Mouse (Mus musculus): ENCODE data around the gene Rtn4. TPM values are rescaled to one million over a fixed set of nuclear protein-coding genes. Genes with fewer than 3 reads are reported as not detected.
"Not testable (repeated sequence)": the region's sequence is repeated elsewhere in the genome, so short reads cannot be mapped to it uniquely, and the experiment has no call there.

The Rtn4 gene
- total RNA-seq (2021): 100 to 1,000 TPM; 607 to 620 TPM

DNA sequence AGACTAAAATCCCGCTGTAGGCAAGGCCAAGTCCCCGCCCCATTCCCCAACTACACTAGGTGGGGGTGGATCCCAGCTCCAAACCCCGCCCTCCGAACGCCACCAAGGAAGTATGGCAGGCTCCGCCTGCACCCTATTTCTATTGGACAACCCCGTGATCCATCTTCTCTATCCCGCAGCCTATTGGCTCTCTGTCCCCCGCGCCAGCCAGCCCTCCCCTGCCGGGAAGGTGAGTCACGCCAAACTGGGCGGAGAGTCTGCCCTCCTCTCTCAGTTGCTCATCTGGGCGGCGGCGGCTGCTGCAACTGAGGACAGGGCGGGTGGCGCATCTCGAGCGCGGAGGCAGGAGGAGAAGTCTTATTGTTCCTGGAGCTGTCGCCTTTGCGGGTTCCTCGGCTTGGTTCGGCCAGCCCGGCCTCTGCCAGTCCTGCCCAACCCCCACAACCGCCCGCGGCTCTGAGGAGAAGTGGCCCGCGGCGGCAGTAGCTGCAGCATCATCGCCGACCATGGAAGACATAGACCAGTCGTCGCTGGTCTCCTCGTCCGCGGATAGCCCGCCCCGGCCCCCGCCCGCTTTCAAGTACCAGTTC lies at the start of gene Rtn4:
TSS of gene Rtn4 (plus strand) at position 265 of the 590 bp plus-strand sequence.
- intact Hi-C loops (cut with DNase I): loop anchor here (5.0 kb wide), 1 partner anchor 145 kb away; the partner anchor contains the start of genes Clhc1 and Rps27a

DNA sequence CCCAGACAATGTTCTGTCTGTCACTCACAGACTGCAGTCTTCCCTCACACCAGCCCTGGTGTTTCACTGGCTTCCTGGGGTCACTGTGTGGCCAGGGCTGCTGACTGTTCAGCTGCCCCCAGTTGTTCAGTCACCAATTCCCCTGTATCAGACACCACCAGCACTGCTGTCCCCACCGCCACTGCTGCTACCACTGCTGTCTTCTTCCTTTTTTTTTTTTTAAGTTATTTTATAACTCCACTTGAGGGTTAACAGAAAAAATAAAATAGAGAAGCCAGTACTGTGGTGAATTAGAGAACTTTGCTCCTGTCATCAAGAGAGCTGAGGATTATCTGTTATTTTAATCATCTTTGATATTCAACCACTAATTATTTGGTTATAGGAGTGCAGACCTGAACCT lies 48.3 kb upstream of the Rtn4 start:
- intact Hi-C loops (cut with DNase I): no loop called here
- no peak for DNase-seq

More for the DNA sequence above, at the start of gene Rtn4:
- DNase-seq: peak; percentile 98

- no peak for DNase-seq
- intact Hi-C loops (cut with DNase I): no loop called here
Observed at GRCm38 (mm10) chr11:29645411-29646066, 47.2 kb upstream of the Rtn4 start.

- intact Hi-C loops (cut with DNase I): no loop called here
- DNase-seq: no peak
Observed at GRCm38 (mm10) chr11:29647568-29648319, 45.0 kb upstream of the Rtn4 start.

DNA sequence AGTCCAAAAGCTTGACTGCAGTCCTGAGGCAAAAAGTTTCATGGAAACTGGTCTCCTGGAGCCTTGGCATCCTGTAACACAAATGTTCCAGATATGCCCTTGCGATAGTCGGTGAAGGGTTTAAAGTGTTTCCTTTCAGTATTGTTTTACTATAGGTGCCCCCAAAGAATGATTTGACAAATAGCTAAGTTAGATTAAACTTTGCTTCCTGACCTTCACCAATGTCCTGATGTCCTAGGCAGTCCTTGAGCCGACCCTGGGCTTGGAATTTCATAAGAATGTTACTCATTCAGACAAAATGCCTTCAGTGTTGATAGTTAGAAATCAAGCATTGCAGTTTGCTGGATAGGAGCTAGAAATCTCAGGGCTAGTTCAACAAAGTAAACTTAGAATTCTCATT lies 37.4 kb upstream of the Rtn4 start:
- intact Hi-C loops (cut with DNase I); DNase-seq: not testable (repeated sequence)

- DNase-seq: no peak
- intact Hi-C loops (cut with DNase I): no loop called here
Observed at GRCm38 (mm10) chr11:29660740-29661139, 32.0 kb upstream of the Rtn4 start.

GRCm38 (mm10) chr11:29667634-29668033 lies 25.1 kb upstream of the Rtn4 start:
- no peak for DNase-seq
- intact Hi-C loops (cut with DNase I): no loop called here

- intact Hi-C loops (cut with DNase I): no loop called here
- no peak for DNase-seq
Observed at GRCm38 (mm10) chr11:29669706-29670105, 23.0 kb upstream of the Rtn4 start.

DNA sequence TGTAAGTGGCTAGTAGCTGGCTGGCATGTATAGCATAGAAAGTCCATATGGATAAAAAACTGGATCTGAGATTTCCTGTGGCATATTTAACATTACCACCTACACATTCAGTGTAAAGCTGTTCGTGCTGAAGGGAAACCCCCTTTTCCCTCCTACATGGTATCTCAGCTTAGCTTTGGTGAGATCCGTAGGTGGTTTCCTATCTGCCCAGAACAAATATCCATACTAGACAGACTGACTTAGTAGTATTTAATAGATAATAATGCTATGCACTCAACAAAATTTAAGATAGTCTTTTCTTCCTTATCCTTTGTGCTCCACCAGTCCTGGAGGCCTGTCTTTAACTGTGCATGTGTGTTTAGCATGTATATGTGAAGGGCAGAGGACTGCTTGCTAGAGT lies 19.4 kb upstream of the Rtn4 start:
- DNase-seq: no peak
- intact Hi-C loops (cut with DNase I): no loop called here

GRCm38 (mm10) chr11:29676718-29677117 lies 16.0 kb upstream of the Rtn4 start:
- peak; percentile 4 for DNase-seq
- intact Hi-C loops (cut with DNase I): no loop called here

GRCm38 (mm10) chr11:29679942-29680341 lies 12.8 kb upstream of the Rtn4 start:
- DNase-seq: no peak
- intact Hi-C loops (cut with DNase I): no loop called here

- DNase-seq: no peak
Observed at GRCm38 (mm10) chr11:29680771-29681170, 12.0 kb upstream of the Rtn4 start.

GRCm38 (mm10) chr11:29684272-29684671 lies 8.5 kb upstream of the Rtn4 start:
- intact Hi-C loops (cut with DNase I): no loop called here
- DNase-seq: no peak

More at GRCm38 (mm10) chr11:29680771-29681170, 12.0 kb upstream of the Rtn4 start:
- intact Hi-C loops (cut with DNase I): no loop called here

DNA sequence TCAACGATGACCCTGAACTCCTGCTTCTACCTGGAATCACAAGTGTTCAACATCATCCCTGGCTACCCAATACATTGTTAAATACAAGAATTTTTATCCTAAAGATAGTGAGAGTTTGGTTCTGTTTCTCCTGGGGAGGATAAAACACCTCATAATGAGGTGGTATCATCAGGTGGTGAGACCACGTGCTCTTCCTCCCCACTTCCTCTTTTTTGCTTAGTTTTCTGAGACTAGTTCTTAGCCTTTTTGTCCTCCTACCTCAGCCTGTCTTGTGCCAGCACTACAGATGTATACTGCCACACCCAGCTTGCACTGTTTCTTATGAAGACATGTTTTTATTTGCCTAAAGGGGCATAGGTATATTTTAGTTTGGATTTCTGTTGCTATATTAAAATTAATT lies 6.6 kb upstream of the Rtn4 start:
- DNase-seq: no peak
- intact Hi-C loops (cut with DNase I): no loop called here

- intact Hi-C loops (cut with DNase I): loop anchor here (5.0 kb wide), 1 partner anchor 144 kb away; the partner anchor contains the start of genes Clhc1 and Rps27a
- DNase-seq: no peak
Observed at GRCm38 (mm10) chr11:29691556-29691955, 1.2 kb upstream of the Rtn4 start.

DNA sequence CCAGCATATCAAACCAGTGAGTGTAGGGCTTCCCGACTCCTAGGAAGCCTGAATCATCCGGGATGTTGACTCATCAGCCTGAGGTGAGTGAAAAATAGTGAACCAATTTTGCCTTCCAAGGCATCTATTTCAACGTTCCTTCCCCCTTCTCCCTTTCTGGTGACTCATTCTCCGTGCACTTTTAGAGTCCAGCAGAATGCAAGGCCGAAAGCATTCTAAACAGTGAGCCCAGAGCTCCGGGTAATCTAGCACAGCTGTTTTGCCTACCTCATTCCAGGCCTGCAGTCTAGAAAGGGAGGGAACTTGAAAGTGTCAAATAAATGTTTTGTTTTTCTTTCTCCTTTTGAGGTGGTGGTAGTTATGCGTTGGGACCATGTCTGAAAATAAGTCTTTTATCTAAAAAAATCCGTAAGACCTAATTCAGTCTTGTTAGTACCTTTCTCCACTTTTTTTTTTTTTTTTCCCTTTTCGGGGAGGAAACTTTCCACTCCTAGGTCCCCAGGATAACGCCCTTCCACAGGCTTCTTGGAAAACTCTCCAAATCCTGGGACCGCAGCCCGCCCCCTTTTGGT lies 550 bp upstream of the Rtn4 start:
- intact Hi-C loops (cut with DNase I): loop anchor here (5.0 kb wide), 1 partner anchor 145 kb away; the partner anchor contains the start of genes Clhc1 and Rps27a
- no peak for DNase-seq

- peak; percentile 90 for DNase-seq
- intact Hi-C loops (cut with DNase I): loop anchor here (5.0 kb wide), 1 partner anchor 146 kb away; the partner anchor contains the start of genes Clhc1 and Rps27a
Observed at GRCm38 (mm10) chr11:29693576-29694410, 1.0 kb downstream of the Rtn4 start.

- DNase-seq: no peak
- intact Hi-C loops (cut with DNase I): loop anchor here (5.0 kb wide), 1 partner anchor 147 kb away; the partner anchor contains the start of genes Clhc1 and Rps27a
Observed at GRCm38 (mm10) chr11:29694754-29695153, 2.0 kb downstream of the Rtn4 start.

DNA sequence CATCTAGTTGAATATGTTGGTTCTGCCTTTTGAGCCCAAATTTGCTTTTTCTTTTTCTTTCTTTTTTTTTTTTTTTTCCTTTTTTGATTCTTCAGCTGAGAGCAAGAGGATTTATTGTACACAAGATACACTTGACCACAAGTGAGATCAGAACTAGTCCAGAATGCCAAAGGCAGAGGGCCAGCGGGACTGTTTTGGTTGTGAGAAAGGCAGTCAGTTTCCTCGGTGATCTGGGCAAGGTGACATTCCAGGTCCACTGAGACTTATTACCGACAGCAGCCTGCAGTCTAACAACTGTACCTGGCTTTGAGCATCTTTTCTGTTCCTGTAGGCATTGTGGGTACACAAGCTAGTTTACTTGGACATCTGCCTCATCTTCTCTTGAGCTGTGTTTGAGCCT lies 10.0 kb downstream of the Rtn4 start:
- intact Hi-C loops (cut with DNase I): loop anchor here (10.0 kb wide), 2 partner anchors 182 to 402 kb away; no protein-coding TSS in a partner anchor
- no peak for DNase-seq

DNA sequence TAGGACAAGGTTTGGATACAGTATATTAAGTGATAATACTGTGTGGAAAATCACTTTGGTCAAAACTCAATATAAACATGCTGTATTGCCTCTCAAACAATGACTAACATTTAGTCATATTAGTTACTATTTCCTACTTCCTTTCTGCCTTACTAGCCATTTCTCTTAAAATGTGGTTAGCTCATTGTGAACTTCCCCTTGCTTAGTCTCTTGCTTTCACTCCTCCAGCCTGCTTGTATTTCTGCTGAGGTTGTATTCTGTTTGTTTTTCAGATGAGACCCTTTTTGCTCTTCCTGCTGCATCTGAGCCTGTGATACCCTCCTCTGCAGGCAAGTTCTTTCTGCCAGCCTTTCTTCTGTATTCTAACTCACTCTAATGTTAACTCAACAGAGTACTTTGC lies 12.5 kb downstream of the Rtn4 start:
- intact Hi-C loops (cut with DNase I): loop anchor here (10.0 kb wide), 2 partner anchors 180 to 400 kb away; no protein-coding TSS in a partner anchor

More for the DNA sequence above, 12.5 kb downstream of the Rtn4 start:
- no peak for DNase-seq

Data from left cerebral cortex, postnatal 4 days (tissue).